Mouse (Mus musculus) MEL (cell line): ENCODE measurements around the gene Eng. TPM values are rescaled to one million over a fixed set of nuclear protein-coding genes. Genes with fewer than 3 reads are reported as not detected.

Source experiments
- DNase-seq: peaks from one replicate; pipeline ENCODE4 v3.0.0; 2011; ENCODE audit warnings: low read depth, low spot score
- H3K27ac ChIP-seq: 2 replicates; pipeline ENCODE4 v1.5.1; 2012; ENCODE audit warnings: low read depth, mild to moderate bottlenecking, control low read depth, low read length, moderate library complexity; ENCODE audit not compliant: control insufficient read depth
- H3K27me3 ChIP-seq, 2 experiments: fragments of 150-350 bp in 1 of 2; sonication (generic) in 1 of 2; 2 replicates each; pipeline ENCODE4 v1.6.1; 2012; ENCODE audit warnings: low read length in 2 of 2, mild to moderate bottlenecking in 2 of 2, improper control_type of control experiment in 1 of 2, moderate library complexity in 1 of 2; ENCODE audit not compliant: insufficient read depth in 2 of 2, control insufficient read depth in 1 of 2
- H3K36me3 ChIP-seq, 2 experiments: 2 replicates each; pipeline ENCODE4 v1.6.1; 2012 to 2014; ENCODE audit warnings: low read length in 2 of 2, improper control_type of control experiment in 1 of 2, inconsistent platforms in 1 of 2, mild to moderate bottlenecking in 1 of 2; ENCODE audit not compliant: insufficient read depth in 2 of 2, control insufficient read depth in 1 of 2
- H3K4me1 ChIP-seq, 2 experiments: fragments of 150-350 bp in 1 of 2; sonication (generic) in 1 of 2; 2 replicates each; pipeline ENCODE4 v1.6.1; 2012; ENCODE audit warnings: low read length in 2 of 2, improper control_type of control experiment in 1 of 2, mild to moderate bottlenecking in 1 of 2; ENCODE audit not compliant: insufficient read depth in 2 of 2, control insufficient read depth in 1 of 2
- H3K4me3 ChIP-seq, 2 experiments: fragments of 150-350 bp in 1 of 2; sonication (generic) in 1 of 2; 2 replicates each; pipeline ENCODE4 v1.5.1; 2012; ENCODE audit warnings: low read depth in 2 of 2, low read length in 2 of 2, mild to moderate bottlenecking in 2 of 2, moderate library complexity in 2 of 2, control low read depth in 1 of 2, improper control_type of control experiment in 1 of 2; ENCODE audit not compliant: control insufficient read depth in 1 of 2, insufficient read depth in 1 of 2
- H3K79me2 ChIP-seq: 2 replicates; pipeline ENCODE4 v1.6.1; 2012; ENCODE audit warnings: mild to moderate bottlenecking, low read length, moderate library complexity; ENCODE audit not compliant: control insufficient read depth, poor library complexity, insufficient read depth
- H3K9ac ChIP-seq: 2 replicates; pipeline ENCODE4 v1.6.1; 2012; ENCODE audit warnings: low read depth, mild to moderate bottlenecking, control low read depth, low read length, moderate library complexity; ENCODE audit not compliant: control insufficient read depth, poor library complexity, severe bottlenecking
- H3K9me3 ChIP-seq: fragments of 150-350 bp; sonication (generic); replicated peaks from 2 replicates; pipeline ENCODE4 v1.6.1; 2012; ENCODE audit warnings: mild to moderate bottlenecking, low read length, improper control_type of control experiment, moderate library complexity; ENCODE audit not compliant: insufficient read depth
- BHLHE40 ChIP-seq: IDR thresholded peaks from 2 replicates; pipeline ENCODE4 v1.6.1; 2012; ENCODE audit warnings: low read depth, mild to moderate bottlenecking, inconsistent platforms, low read length, improper control_type of control experiment, borderline replicate concordance
- ELF1 ChIP-seq: IDR thresholded peaks from 2 replicates; pipeline ENCODE4 v1.6.1; 2014; ENCODE audit warnings: low read depth, mild to moderate bottlenecking, inconsistent platforms, low read length, improper control_type of control experiment, moderate library complexity
- EP300 ChIP-seq, 2 experiments: IDR thresholded peaks; 2 replicates each; pipeline ENCODE4 v1.6.1; 2011; ENCODE audit warnings: improper control_type of control experiment in 2 of 2, low read length in 2 of 2, low read depth in 1 of 2, mild to moderate bottlenecking in 1 of 2
- GABPA ChIP-seq: IDR thresholded peaks from 2 replicates; pipeline ENCODE4 v1.6.1; 2012; ENCODE audit warnings: low read depth, mild to moderate bottlenecking, inconsistent platforms, low read length, improper control_type of control experiment, moderate library complexity
- KAT2A ChIP-seq: conservative IDR thresholded peaks from 2 replicates; pipeline ENCODE4 v1.6.1; 2012; ENCODE audit warnings: low read depth, low read length, improper control_type of control experiment, inconsistent platforms
- MAZ ChIP-seq: IDR thresholded peaks from 2 replicates; pipeline ENCODE4 v1.6.1; 2012; ENCODE audit warnings: low read depth, mild to moderate bottlenecking, inconsistent platforms, low read length, improper control_type of control experiment
- POLR2A ChIP-seq, 2 experiments: IDR thresholded peaks; 2 replicates each; pipeline ENCODE4 v1.6.1; 2011 to 2012; ENCODE audit warnings: low read length in 2 of 2, mild to moderate bottlenecking in 2 of 2, control low read depth in 1 of 2, improper control_type of control experiment in 1 of 2, low read depth in 1 of 2, moderate library complexity in 1 of 2; ENCODE audit not compliant: control insufficient read depth in 1 of 2, insufficient read depth in 1 of 2, poor library complexity in 1 of 2
- RAD21 ChIP-seq: IDR thresholded peaks from 2 replicates; pipeline ENCODE4 v1.6.1; 2011; ENCODE audit warnings: mild to moderate bottlenecking, low read depth, low read length, improper control_type of control experiment
- TAL1 ChIP-seq: IDR thresholded peaks from 2 replicates; pipeline ENCODE4 v1.6.1; 2012; ENCODE audit warnings: mild to moderate bottlenecking, inconsistent platforms, low read length, moderate library complexity, mixed read lengths
- UBTF ChIP-seq: IDR thresholded peaks from 2 replicates; pipeline ENCODE4 v1.6.1; 2012; ENCODE audit warnings: low read depth, mild to moderate bottlenecking, inconsistent platforms, low read length, improper control_type of control experiment, moderate library complexity, borderline replicate concordance; ENCODE audit not compliant: insufficient read depth
- USF1 ChIP-seq: IDR thresholded peaks from 2 replicates; pipeline ENCODE4 v1.6.1; 2014; ENCODE audit warnings: low read depth, mild to moderate bottlenecking, inconsistent platforms, low read length, improper control_type of control experiment, moderate library complexity
- ZC3H11A ChIP-seq: IDR thresholded peaks from 2 replicates; pipeline ENCODE4 v1.6.1; 2012; ENCODE audit warnings: low read depth, mild to moderate bottlenecking, inconsistent platforms, low read length, improper control_type of control experiment
- ZKSCAN1 ChIP-seq: IDR thresholded peaks from 2 replicates; pipeline ENCODE4 v1.6.1; 2012; ENCODE audit warnings: low read depth, mild to moderate bottlenecking, inconsistent platforms, low read length, improper control_type of control experiment, moderate library complexity
- ZMIZ1 ChIP-seq: IDR thresholded peaks from 2 replicates; pipeline ENCODE4 v1.6.1; 2012; ENCODE audit warnings: low read depth, mild to moderate bottlenecking, inconsistent platforms, low read length, improper control_type of control experiment, moderate library complexity
- polyA plus RNA-seq, 2 experiments: library from polyadenylated mRNA; stranded (reverse) in 1 of 2; unstranded in 1 of 2; fragments of >175 nt in 1 of 2; fragments of >200 nt in 1 of 2; gene quantifications; 2 replicates each; pipeline versions ENCODE4 v1.2.1 to v1.2.4; 2012; ENCODE audit warnings: low replicate concordance in 2 of 2, low read depth in 1 of 2; ENCODE audit not compliant: insufficient read length in 2 of 2, insufficient read depth in 1 of 2, missing spikeins in 1 of 2
- total RNA-seq: library from RNA; depleted of rRNA; stranded (reverse); fragments of 300-350 nt; gene quantifications from 2 replicates; pipeline ENCODE4 v1.2.3, GENCODE M21; 2012

The Eng gene
- total and polyA plus RNA-seq, 3 experiments, result 0.73 to 1.0 TPM; not detected in 1

DNA sequence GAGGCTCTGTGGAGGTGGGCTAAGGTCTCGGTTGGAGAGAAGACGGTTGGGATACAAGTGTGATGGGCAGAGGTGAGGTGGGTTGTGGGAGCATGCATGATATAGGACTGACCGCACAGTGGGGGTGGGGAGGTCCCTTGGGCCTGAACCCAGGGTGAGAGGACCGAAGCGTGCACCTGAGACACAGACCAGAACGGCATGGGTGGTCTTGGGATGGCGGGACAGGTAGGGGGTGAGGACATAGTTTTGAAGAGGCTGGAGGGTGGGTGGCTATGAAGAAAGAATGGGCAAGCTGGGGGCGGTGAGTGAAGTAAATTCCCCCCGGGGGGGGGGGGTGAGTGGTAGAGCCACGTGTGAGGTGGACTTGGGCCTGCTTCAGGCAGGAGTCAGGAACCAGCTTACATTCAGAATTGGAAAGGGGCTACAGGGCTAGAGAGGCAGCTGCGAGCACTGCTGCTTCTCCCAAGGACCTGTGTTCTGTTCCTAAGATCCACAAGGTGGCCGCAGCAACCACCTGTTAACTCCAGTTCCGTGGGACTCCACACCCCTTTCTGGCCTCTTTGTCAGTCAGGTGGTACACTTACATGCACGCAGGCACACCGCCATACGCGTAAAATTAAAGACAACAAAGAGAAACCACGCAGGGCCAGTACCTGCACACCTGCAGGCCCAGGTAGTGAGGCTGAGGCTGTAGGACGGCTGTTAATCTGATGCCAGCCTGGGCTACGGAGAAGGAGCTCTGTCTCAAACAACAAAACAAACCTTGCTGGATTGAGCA is 18.9 kb upstream of the Eng start:
- H3K27ac ChIP-seq, result no peak overlapping the region

DNA sequence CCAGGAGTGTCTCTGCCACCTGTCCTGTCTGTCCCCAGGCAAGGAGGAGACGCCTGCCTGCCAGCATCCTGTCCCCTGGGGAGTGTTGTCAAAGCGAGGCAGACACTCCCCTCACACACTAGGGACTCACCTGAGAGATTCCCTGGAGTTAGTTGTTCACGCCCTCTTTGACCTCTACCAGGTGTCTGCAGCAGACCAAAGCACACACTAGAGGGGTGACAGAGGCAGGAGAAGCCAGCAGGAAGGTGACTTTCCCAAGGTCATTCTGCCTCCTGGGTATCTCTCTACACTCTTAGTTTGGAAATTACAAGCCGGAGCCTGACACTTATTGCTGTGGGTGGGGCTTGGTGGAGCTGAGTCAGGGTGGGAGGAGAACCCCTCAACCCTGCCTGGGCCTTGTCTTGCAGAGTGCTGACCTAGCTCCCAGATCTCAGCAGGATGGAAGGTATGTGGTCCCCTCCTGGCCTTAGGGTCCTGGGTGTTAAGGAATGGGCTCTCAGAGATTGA is 18.3 kb upstream of the Eng start:
- Histone ChIP-seq H3K4me3 (no peak overlapping the region), H3K27me3 (no peaks in the 10 kb centered on the region), H3K9me3 (no peaks in the 10 kb centered on the region), H3K79me2 (no peaks in the 10 kb centered on the region), H3K9ac (no peak overlapping the region), H3K27ac (no peak overlapping the region), H3K4me1 (no peaks in the 10 kb centered on the region), H3K36me3 (no peaks in the 10 kb centered on the region)
- TF ChIP-seq MAZ (no peak), POLR2A (IDR thresholded peaks at IDR 0.05; ENCODE audit: control insufficient read depth in 1 of 2, insufficient read depth in 1 of 2, low read depth in 1 of 2, low read length in 2 of 2, poor library complexity in 1 of 2) (no peak), ELF1 (no peak)
- DNase-seq, result no peak

More for the DNA sequence above, 18.9 kb upstream of the Eng start:
- Histone ChIP-seq H3K4me1 (no peaks in the 10 kb centered on the region), H3K79me2 (no peaks in the 10 kb centered on the region), H3K36me3 (no peaks in the 10 kb centered on the region), H3K9me3 (no peaks in the 10 kb centered on the region), H3K4me3 (no peak overlapping the region), H3K27me3 (no peaks in the 10 kb centered on the region), H3K9ac (no peak overlapping the region)
- TF ChIP-seq ZKSCAN1 (no peak), KAT2A (no peak), GABPA (no peak), ZMIZ1 (no peak), EP300 (IDR thresholded peaks at IDR 0.05; ENCODE audit: low read depth in 1 of 2, low read length in 2 of 2) (no peak), RAD21 (no peak), ZC3H11A (no peak), TAL1 (no peak), USF1 (no peak), UBTF (no peak)
- DNase-seq, result no peak

DNA sequence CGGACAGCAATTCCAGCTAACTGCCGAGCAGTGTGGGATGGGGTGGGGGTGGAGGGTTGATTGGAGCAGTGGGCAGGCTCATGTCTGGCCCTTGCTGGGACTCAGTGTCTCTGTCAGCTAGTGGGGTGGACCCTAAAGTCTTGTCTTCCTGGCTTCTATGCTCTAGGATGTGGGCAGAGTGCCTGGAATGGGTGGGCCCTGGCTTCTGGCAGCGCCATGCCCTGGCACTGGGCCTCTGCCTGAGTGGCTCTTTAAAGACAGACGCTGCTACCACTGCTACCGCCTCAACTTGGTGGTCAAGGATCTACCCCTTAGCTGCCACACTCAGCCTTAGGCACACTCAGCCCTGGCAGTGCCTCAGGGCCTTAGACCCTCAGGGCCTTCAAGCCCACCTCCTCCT is 17.7 kb upstream of the Eng start:
- Histone ChIP-seq H3K79me2 (no peaks in the 10 kb centered on the region), H3K4me1 (no peaks in the 10 kb centered on the region), H3K4me3 (no peak overlapping the region), H3K9ac (no peak overlapping the region), H3K9me3 (no peaks in the 10 kb centered on the region), H3K27ac (no peak overlapping the region), H3K36me3 (no peaks in the 10 kb centered on the region), H3K27me3 (no peaks in the 10 kb centered on the region)
- DNase-seq, result no peak
- TF ChIP-seq GABPA (no peak), BHLHE40 (no peak)
